Mouse (Mus musculus) gastrocnemius, adult 8-10 months (tissue): Measurements from ENCODE around the gene Lrp5. TPM values are rescaled to one million over a fixed set of nuclear protein-coding genes. Genes with fewer than 3 reads are reported as not detected.
A peak's percentile ranks its signal among the peaks of the same experiment; 100 is the strongest.

ENCODE experiments used
- DNase-seq, 2 experiments: peaks; one replicate each; pipeline ENCODE4 v3.0.0; 2022; ENCODE audit warnings: low spot score in 2 of 2
- total RNA-seq, 4 experiments: library from RNA; stranded (reverse); gene quantifications; 2 replicates each; pipeline ENCODE4 v1.2.4; 2022

Lrp5 gene
- total RNA-seq, 4 experiments from 2014 or later, result 18.5 to 23.0 (median 19.6) TPM

GRCm38 (mm10) chr19:3695976-3696375 lies 9.6 kb upstream of the Lrp5 start:
- no peak for DNase-seq

GRCm38 (mm10) chr19:3695471-3695870 lies 9.1 kb upstream of the Lrp5 start:
- no peak for DNase-seq

- no peak for DNase-seq
Observed at GRCm38 (mm10) chr19:3695006-3695405, 8.6 kb upstream of the Lrp5 start.

GRCm38 (mm10) chr19:3694476-3694875 lies 8.1 kb upstream of the Lrp5 start:
- DNase-seq, result no peak

GRCm38 (mm10) chr19:3692414-3693145 lies 6.2 kb upstream of the Lrp5 start:
- DNase-seq, result no peak

GRCm38 (mm10) chr19:3691337-3691736 lies 5.0 kb upstream of the Lrp5 start:
- no peak for DNase-seq

- DNase-seq, result no peak
Observed at GRCm38 (mm10) chr19:3687676-3688171, 1.4 kb upstream of the Lrp5 start.

- no peak for DNase-seq
Observed at GRCm38 (mm10) chr19:3685611-3686214, 651 bp downstream of the Lrp5 start.

GRCm38 (mm10) chr19:3684957-3685580 lies 1.3 kb downstream of the Lrp5 start:
- DNase-seq, result no peak

GRCm38 (mm10) chr19:3684414-3684813 lies 1.9 kb downstream of the Lrp5 start:
- no peak for DNase-seq

GRCm38 (mm10) chr19:3681310-3681934 lies 4.9 kb downstream of the Lrp5 start:
- DNase-seq, result peak; percentile 86 to 91

GRCm38 (mm10) chr19:3680732-3681131 lies 5.6 kb downstream of the Lrp5 start:
- DNase-seq, result no peak

- DNase-seq, result peak; percentile 54 to 66
Observed at GRCm38 (mm10) chr19:3674122-3674855, 12.1 kb downstream of the Lrp5 start.

- no peak for DNase-seq
Observed at GRCm38 (mm10) chr19:3673149-3673548, 13.2 kb downstream of the Lrp5 start.

- DNase-seq, result no peak
Observed at GRCm38 (mm10) chr19:3669100-3669499, 17.3 kb downstream of the Lrp5 start.

GRCm38 (mm10) chr19:3668551-3668950 lies 17.8 kb downstream of the Lrp5 start:
- DNase-seq, result no peak

GRCm38 (mm10) chr19:3667979-3668378 lies 18.4 kb downstream of the Lrp5 start:
- no peak for DNase-seq

GRCm38 (mm10) chr19:3667155-3667895 lies 19.0 kb downstream of the Lrp5 start:
- DNase-seq, result no peak

GRCm38 (mm10) chr19:3666632-3667031 lies 19.7 kb downstream of the Lrp5 start:
- no peak for DNase-seq

GRCm38 (mm10) chr19:3665510-3665909 lies 20.9 kb downstream of the Lrp5 start:
- DNase-seq, result no peak

GRCm38 (mm10) chr19:3657947-3658346 lies 28.4 kb downstream of the Lrp5 start:
- DNase-seq, result no peak
